Mouse (Mus musculus) bone marrow macrophage, adult 2 months (primary cell): ENCODE results near the gene Trf.

Experiments used
- CTCF ChIP-seq: IDR thresholded peaks from 2 replicates; pipeline ENCODE4 v1.5.1; 2012; ENCODE audit warnings: low read depth, mild to moderate bottlenecking, low read length, moderate library complexity
- POLR2A ChIP-seq: IDR thresholded peaks from 2 replicates; pipeline ENCODE4 v1.6.1; 2012; ENCODE audit warnings: mild to moderate bottlenecking, low read depth, low read length, borderline replicate concordance

DNA sequence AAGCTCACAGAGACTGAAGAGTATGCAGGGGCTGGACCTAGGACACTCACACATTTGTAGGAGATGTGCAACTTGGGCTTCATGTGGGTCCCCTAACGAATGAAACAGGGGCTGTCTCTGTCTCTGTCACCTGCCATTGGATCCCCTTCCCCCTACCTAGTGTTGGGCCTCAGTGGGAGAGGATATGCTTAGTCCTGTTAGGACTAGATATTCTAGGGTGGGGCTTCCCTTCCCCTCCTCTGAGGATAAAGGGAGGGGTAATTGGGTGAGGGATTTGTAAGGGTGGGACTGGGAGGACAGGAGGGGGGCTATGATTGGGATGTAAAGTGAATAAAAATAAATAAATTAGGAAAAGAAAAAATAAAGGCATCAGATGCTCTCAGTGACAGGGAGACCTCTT lies 45.4 kb upstream of the Trf start:
- no peak for TF ChIP-seq CTCF
- TF ChIP-seq POLR2A, result no peak
